Mouse (Mus musculus): Measurements from ENCODE around the gene Tubb1.

DNA sequence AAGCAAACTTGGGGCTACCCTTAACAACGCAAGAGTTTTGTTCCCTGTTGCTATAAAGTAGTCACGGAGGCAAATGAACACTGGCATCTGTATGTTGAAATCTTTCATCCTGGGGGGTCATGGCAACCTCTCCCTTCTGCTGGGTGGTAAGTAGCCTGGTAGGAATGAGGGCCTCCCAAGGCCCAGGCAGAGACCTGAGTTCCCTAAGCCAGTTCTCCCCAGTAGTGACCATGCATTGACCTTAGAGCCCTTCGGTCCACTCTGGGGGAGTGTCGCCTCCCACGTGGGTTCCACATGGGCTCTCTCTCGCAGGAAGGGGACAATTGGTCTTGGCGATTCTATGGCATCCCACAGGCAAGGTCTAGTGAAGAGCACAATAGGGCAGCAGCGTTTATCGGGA, 10.5 kb upstream of the Tubb1 start:
- TF ChIP-seq POLR2A (IDR thresholded peaks at IDR 0.05; ENCODE audit: extremely low read depth, insufficient read depth, low read length): no peak
- TF ChIP-seq CTCF (IDR thresholded peaks at IDR 0.05; ENCODE audit: extremely low read depth, insufficient read depth, low read length): no peak

All from cortical plate, adult 2 months (tissue).